Mouse (Mus musculus): ENCODE data around the gene Rnf115.

The Rnf115 gene

GRCm38 (mm10) chr3:96836414-96836813 is 109.0 kb downstream of the Rnf115 start:
- 71% methylated on average over 2 of the region's 2 CpGs for WGBS

GRCm38 (mm10) chr3:96838996-96839645 is 111.7 kb downstream of the Rnf115 start:
- 90% methylated on average over 7 of the region's 7 CpGs for WGBS

All from cerebral cortex, adult 2 months (tissue).